Mouse (Mus musculus): Measurements from ENCODE around the gene Gcnt1. TPM values are rescaled to one million over a fixed set of nuclear protein-coding genes. Genes with fewer than 3 reads are reported as not detected.

Gene Gcnt1
- 1.8 and 1.9 TPM in 2 replicates for polyA plus RNA-seq (2012; rRNA removed)

- H3K4me3 ChIP-seq (ENCODE audit: insufficient read depth, low read length): no peak within 1 kb of the TSS
- no peaks in the 10 kb centered on the region for H3K4me1 ChIP-seq (ENCODE audit: control insufficient read depth, insufficient read depth, low read length)
- TF ChIP-seq POLR2A (IDR thresholded peaks at IDR 0.05; ENCODE audit: extremely low read depth, insufficient read depth, low read length): no peak
- no peak for TF ChIP-seq CTCF (IDR thresholded peaks at IDR 0.05; ENCODE audit: extremely low read depth, insufficient read depth, low read length)
- H3K27ac ChIP-seq (ENCODE audit: insufficient read depth, low read length): no peak within 1 kb of the TSS
Measured at GRCm38 (mm10) chr19:17372701-17373100, at the start of gene Gcnt1. TSS of gene Gcnt1 (minus strand) at chr19:17372844.

GRCm38 (mm10) chr19:17417855-17418254 lies 45.2 kb upstream of the Gcnt1 start:
- Histone ChIP-seq H3K4me1 (ENCODE audit: control insufficient read depth, insufficient read depth, low read length) (no peaks in the 10 kb centered on the region), H3K27ac (ENCODE audit: insufficient read depth, low read length) (no peak overlapping the region)
- TF ChIP-seq CTCF (IDR thresholded peaks at IDR 0.05; ENCODE audit: extremely low read depth, insufficient read depth, low read length) (no peak), POLR2A (IDR thresholded peaks at IDR 0.05; ENCODE audit: extremely low read depth, insufficient read depth, low read length) (no peak)

GRCm38 (mm10) chr19:17412915-17413459 lies 40.3 kb upstream of the Gcnt1 start:
- TF ChIP-seq CTCF (IDR thresholded peaks at IDR 0.05; ENCODE audit: extremely low read depth, insufficient read depth, low read length): no peak
- TF ChIP-seq POLR2A (IDR thresholded peaks at IDR 0.05; ENCODE audit: extremely low read depth, insufficient read depth, low read length): no peak
- H3K4me3 ChIP-seq (ENCODE audit: insufficient read depth, low read length): no peak overlapping the region
- H3K4me1 ChIP-seq (ENCODE audit: control insufficient read depth, insufficient read depth, low read length): no peaks in the 10 kb centered on the region
- no peak overlapping the region for H3K27ac ChIP-seq (ENCODE audit: insufficient read depth, low read length)

More at GRCm38 (mm10) chr19:17417855-17418254, 45.2 kb upstream of the Gcnt1 start:
- H3K4me3 ChIP-seq (ENCODE audit: insufficient read depth, low read length): no peak overlapping the region

- TF ChIP-seq CTCF (IDR thresholded peaks at IDR 0.05; ENCODE audit: extremely low read depth, insufficient read depth, low read length) (no peak), POLR2A (IDR thresholded peaks at IDR 0.05; ENCODE audit: extremely low read depth, insufficient read depth, low read length) (no peak)
- Histone ChIP-seq H3K4me3 (ENCODE audit: insufficient read depth, low read length) (no peak overlapping the region), H3K27ac (ENCODE audit: insufficient read depth, low read length) (no peak overlapping the region), H3K4me1 (ENCODE audit: control insufficient read depth, insufficient read depth, low read length) (no peaks in the 10 kb centered on the region)
Measured at GRCm38 (mm10) chr19:17410465-17411065, 37.9 kb upstream of the Gcnt1 start.

GRCm38 (mm10) chr19:17409351-17409750 lies 36.7 kb upstream of the Gcnt1 start:
- TF ChIP-seq POLR2A (IDR thresholded peaks at IDR 0.05; ENCODE audit: extremely low read depth, insufficient read depth, low read length) (no peak), CTCF (IDR thresholded peaks at IDR 0.05; ENCODE audit: extremely low read depth, insufficient read depth, low read length) (no peak)
- H3K27ac ChIP-seq (ENCODE audit: insufficient read depth, low read length): no peak overlapping the region
- no peak overlapping the region for H3K4me3 ChIP-seq (ENCODE audit: insufficient read depth, low read length)
- H3K4me1 ChIP-seq (ENCODE audit: control insufficient read depth, insufficient read depth, low read length): no peaks in the 10 kb centered on the region

GRCm38 (mm10) chr19:17408591-17408990 lies 35.9 kb upstream of the Gcnt1 start:
- no peaks in the 10 kb centered on the region for H3K4me1 ChIP-seq (ENCODE audit: control insufficient read depth, insufficient read depth, low read length)
- no peak overlapping the region for H3K27ac ChIP-seq (ENCODE audit: insufficient read depth, low read length)
- H3K4me3 ChIP-seq (ENCODE audit: insufficient read depth, low read length): no peak overlapping the region
- TF ChIP-seq POLR2A (IDR thresholded peaks at IDR 0.05; ENCODE audit: extremely low read depth, insufficient read depth, low read length) (no peak), CTCF (IDR thresholded peaks at IDR 0.05; ENCODE audit: extremely low read depth, insufficient read depth, low read length) (no peak)

GRCm38 (mm10) chr19:17406823-17407222 lies 34.2 kb upstream of the Gcnt1 start:
- Histone ChIP-seq H3K4me1 (ENCODE audit: control insufficient read depth, insufficient read depth, low read length) (no peaks in the 10 kb centered on the region), H3K27ac (ENCODE audit: insufficient read depth, low read length) (no peak overlapping the region), H3K4me3 (ENCODE audit: insufficient read depth, low read length) (no peak overlapping the region)
- TF ChIP-seq POLR2A (IDR thresholded peaks at IDR 0.05; ENCODE audit: extremely low read depth, insufficient read depth, low read length) (no peak), CTCF (IDR thresholded peaks at IDR 0.05; ENCODE audit: extremely low read depth, insufficient read depth, low read length) (no peak)

- H3K27ac ChIP-seq (ENCODE audit: insufficient read depth, low read length): no peak overlapping the region
- no peak overlapping the region for H3K4me3 ChIP-seq (ENCODE audit: insufficient read depth, low read length)
- H3K4me1 ChIP-seq (ENCODE audit: control insufficient read depth, insufficient read depth, low read length): no peaks in the 10 kb centered on the region
- no peak for TF ChIP-seq POLR2A (IDR thresholded peaks at IDR 0.05; ENCODE audit: extremely low read depth, insufficient read depth, low read length)
Measured at GRCm38 (mm10) chr19:17403175-17403574, 30.5 kb upstream of the Gcnt1 start.

GRCm38 (mm10) chr19:17400571-17400970 lies 27.9 kb upstream of the Gcnt1 start:
- H3K27ac ChIP-seq (ENCODE audit: insufficient read depth, low read length): no peak overlapping the region
- no peak overlapping the region for H3K4me3 ChIP-seq (ENCODE audit: insufficient read depth, low read length)
- no peaks in the 10 kb centered on the region; the same call in 1 of the 2 replicates for H3K4me1 ChIP-seq (ENCODE audit: control insufficient read depth, insufficient read depth, low read length)
- no peak for TF ChIP-seq POLR2A (IDR thresholded peaks at IDR 0.05; ENCODE audit: extremely low read depth, insufficient read depth, low read length)

GRCm38 (mm10) chr19:17399965-17400364 lies 27.3 kb upstream of the Gcnt1 start:
- TF ChIP-seq CTCF (IDR thresholded peaks at IDR 0.05; ENCODE audit: extremely low read depth, insufficient read depth, low read length) (no peak), POLR2A (IDR thresholded peaks at IDR 0.05; ENCODE audit: extremely low read depth, insufficient read depth, low read length) (no peak)
- no peak overlapping the region for H3K4me3 ChIP-seq (ENCODE audit: insufficient read depth, low read length)
- H3K27ac ChIP-seq (ENCODE audit: insufficient read depth, low read length): no peak overlapping the region

More at GRCm38 (mm10) chr19:17399965-17400364, 27.3 kb upstream of the Gcnt1 start:
- H3K4me1 ChIP-seq (ENCODE audit: control insufficient read depth, insufficient read depth, low read length): peaks cover 2% of the 10 kb centered on the region; the same call in 1 of the 2 replicates
